Comparison of ENCODE assay signal across 8 mouse cellular contexts in genomic region chr11:76739125-76739524, GRCm38 (mm10). TPM values are rescaled to one million over a fixed set of nuclear protein-coding genes. Genes with fewer than 3 reads are reported as not detected.
DNase-seq lines count a peak whose midpoint lies in the region; ATAC-seq and TF ChIP-seq lines count a peak whose summit lies in the region.

No protein-coding gene starts in this region.

- TF ChIP-seq CTCF in gastrocnemius, adult 2 months (IDR thresholded peaks at IDR 0.05) = peak; percentile 50

- H3K4me3 ChIP-seq in gastrocnemius, adult 2 months = no peak overlapping the region

- ATAC-seq in granulocyte monocyte progenitor cell, adult 5-6 weeks (replicated peaks; ENCODE audit: poor library complexity, severe bottlenecking) = 0 out of 2 replicates have a peak, but pooled peaks have one; percentile 35

- H3K27ac ChIP-seq in gastrocnemius, adult 2 months = no peak overlapping the region

- DNase-seq in gastrocnemius, adult 2 months = no peak
- DNase-seq in gastrocnemius, adult 18-20 months (ENCODE audit: low spot score) = no peak
- peak; percentile 49 for DNase-seq in right cerebral cortex, postnatal 4 days
- DNase-seq in right cerebral cortex, adult 18-20 months = no peak
- peak; percentile 70 for DNase-seq in thymus, postnatal 4 days
- DNase-seq in ovary, postnatal 10 days (ENCODE audit: low spot score) = no peak
- DNase-seq in layer of hippocampus, adult 8-10 months (ENCODE audit: low spot score in 2 of 2) = no peak

- intact Hi-C loops in gastrocnemius, adult 2 months (cut with DNase I) = no loop called here

RNA-seq across cellular contexts. Expression of gene Gosr1, which starts 24.3 kb away (rescaled TPM):
- 10 to 100 TPM; 19.8 to 26.1 TPM for total RNA-seq in gastrocnemius, adult 2 months (2021)
- total RNA-seq in gastrocnemius, adult 18-20 months (2021) = 10 to 100 TPM; 22.7 to 24.5 TPM
- total RNA-seq in granulocyte monocyte progenitor cell, adult 5-6 weeks (2014; fragmentation: Nextera tagmentation) = 14.7 and 14.9 TPM in 2 replicates
- 47.4 and 93.8 TPM in 2 replicates for total RNA-seq in granulocyte monocyte progenitor cell, adult 5-6 weeks (2017)
- total RNA-seq in layer of hippocampus, adult 8-10 months (2022) = 10 to 100 TPM; 44.1 to 69.8 (median 54.0) TPM

RNA-seq across cellular contexts. Expression of gene Trarg1, which starts 59.5 kb away (rescaled TPM):
- under 1 TPM; 0.77 to 0.84 TPM for total RNA-seq in gastrocnemius, adult 2 months (2021)
- 1 to 10 TPM; 1.1 to 2.9 TPM for total RNA-seq in gastrocnemius, adult 18-20 months (2021)
- not detected in 2 replicates for total RNA-seq in granulocyte monocyte progenitor cell, adult 5-6 weeks (2014; fragmentation: Nextera tagmentation)
- not detected in 2 replicates for total RNA-seq in granulocyte monocyte progenitor cell, adult 5-6 weeks (2017)
- total RNA-seq in layer of hippocampus, adult 8-10 months (2022) = under 1 TPM; 0.39 to 0.57 (median 0.46) TPM

Comparison
In these comparisons a context has a peak if more than half of its experiments do, and no peak if none do; other contexts are left out.
1. DNase-seq: peak in right cerebral cortex, postnatal 4 days (single experiment) and thymus, postnatal 4 days (single experiment); none in gastrocnemius, adult 2 months (single experiment), gastrocnemius, adult 18-20 months (single experiment), right cerebral cortex, adult 18-20 months (single experiment), ovary, postnatal 10 days (single experiment) and layer of hippocampus, adult 8-10 months (0 of 2).